Mouse (Mus musculus) ES-Bruce4 (cell line): ENCODE results near the gene OR5BS1P. TPM values are rescaled to one million over a fixed set of nuclear protein-coding genes. Genes with fewer than 3 reads are reported as not detected.
"Not testable (repeated sequence)": the region's sequence is repeated elsewhere in the genome, so short reads cannot be mapped to it uniquely, and the experiment has no call there.

Experiments used
- H3K27ac ChIP-seq: 2 replicates; pipeline ENCODE4 v1.5.1; 2012; ENCODE audit warnings: low read length, inconsistent platforms; ENCODE audit not compliant: insufficient read depth
- H3K27me3 ChIP-seq: 2 replicates; pipeline ENCODE4 v1.6.1; 2012; ENCODE audit warnings: mild to moderate bottlenecking, low read length, inconsistent platforms; ENCODE audit not compliant: control insufficient read depth, poor library complexity, insufficient read depth, severe bottlenecking
- H3K36me3 ChIP-seq: 2 replicates; pipeline ENCODE4 v1.6.1; 2012; ENCODE audit warnings: inconsistent platforms, mild to moderate bottlenecking, low read length, moderate library complexity; ENCODE audit not compliant: control insufficient read depth, poor library complexity, insufficient read depth, severe bottlenecking
- H3K4me1 ChIP-seq: one replicate; pipeline ENCODE4 v1.8.1; 2011; ENCODE audit warnings: low read length; ENCODE audit not compliant: control insufficient read depth, insufficient read depth
- H3K4me3 ChIP-seq: 2 replicates; pipeline ENCODE4 v1.5.1; 2011; ENCODE audit warnings: low read depth, mild to moderate bottlenecking, low read length
- H3K9ac ChIP-seq: 2 replicates; pipeline ENCODE4 v1.6.1; 2012; ENCODE audit warnings: low read depth, mild to moderate bottlenecking, inconsistent platforms; ENCODE audit not compliant: poor library complexity, severe bottlenecking
- H3K9me3 ChIP-seq: replicated peaks from 2 replicates; pipeline ENCODE4 v1.6.1; 2012; ENCODE audit warnings: mild to moderate bottlenecking, low read length, inconsistent platforms; ENCODE audit not compliant: control insufficient read depth, poor library complexity, insufficient read depth, severe bottlenecking
- CTCF ChIP-seq: IDR thresholded peaks from one replicate; pipeline ENCODE4 v1.8.1; 2011; ENCODE audit warnings: low read depth, low read length
- EP300 ChIP-seq: IDR thresholded peaks from 2 replicates; pipeline ENCODE4 v1.6.1; 2011; ENCODE audit warnings: low read depth, low read length; ENCODE audit not compliant: insufficient read depth
- POLR2A ChIP-seq: IDR thresholded peaks from one replicate; pipeline ENCODE4 v1.8.1; 2011; ENCODE audit warnings: low read length; ENCODE audit not compliant: insufficient read depth
- polyA plus RNA-seq: library from polyadenylated mRNA; stranded (reverse); fragments of >200 nt; gene quantifications from 2 replicates; pipeline ENCODE4 v1.2.4, GENCODE M21; 2011; ENCODE audit warnings: low read depth; ENCODE audit not compliant: missing spikeins, insufficient read depth, insufficient read length

The OR5BS1P gene
- not detected in 2 replicates for polyA plus RNA-seq

GRCm38 (mm10) chr15:98469596-98469995 lies at the start of gene OR5BS1P:
Gene OR5BS1P (plus strand): TSS chr15:98469896.
- H3K4me1 ChIP-seq: no peaks in the 10 kb centered on the region
- no peak within 1 kb of the TSS for H3K9ac ChIP-seq
- no peaks in the 10 kb centered on the region for H3K9me3 ChIP-seq
- no peak within 1 kb of the TSS for H3K4me3 ChIP-seq
- H3K27me3 ChIP-seq: no peaks in the 10 kb centered on the region
- H3K27ac ChIP-seq: no peak within 1 kb of the TSS
- H3K36me3 ChIP-seq: no peaks in the 10 kb centered on the region
- TF ChIP-seq EP300: no peak
- TF ChIP-seq CTCF: no peak
- TF ChIP-seq POLR2A: no peak

GRCm38 (mm10) chr15:98420897-98421296 lies 48.8 kb upstream of the OR5BS1P start:
- Histone ChIP-seq H3K9me3 (no peaks in the 10 kb centered on the region), H3K27ac (no peak overlapping the region), H3K4me3 (no peak overlapping the region), H3K4me1 (no peaks in the 10 kb centered on the region), H3K9ac (no peak overlapping the region), H3K27me3 (no peaks in the 10 kb centered on the region), H3K36me3 (no peaks in the 10 kb centered on the region)
- TF ChIP-seq EP300 (no peak), POLR2A (no peak), CTCF (no peak)

DNA sequence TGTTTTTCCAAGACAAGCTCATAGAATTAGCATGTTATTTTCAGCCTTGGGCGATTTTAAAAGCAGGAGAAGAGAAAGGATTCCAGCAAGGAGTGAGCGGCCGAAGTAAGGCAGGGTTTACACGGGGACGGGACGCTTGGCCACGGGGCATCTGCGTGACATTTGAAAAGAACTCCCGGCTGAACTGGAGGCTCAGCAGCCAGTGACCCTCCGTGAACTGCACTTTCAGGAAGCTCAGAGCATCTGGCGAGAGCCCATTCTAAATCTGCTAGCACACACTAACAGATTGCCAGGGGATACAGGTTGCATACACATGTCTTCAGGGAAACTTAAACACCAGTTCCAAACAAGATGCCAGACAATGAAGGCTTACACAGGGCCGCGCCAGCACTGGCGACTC lies 45.4 kb upstream of the OR5BS1P start:
- Histone ChIP-seq H3K4me1 (no peaks in the 10 kb centered on the region), H3K4me3 (no peak overlapping the region), H3K9me3 (no peaks in the 10 kb centered on the region), H3K27me3 (no peaks in the 10 kb centered on the region), H3K36me3 (no peaks in the 10 kb centered on the region), H3K9ac (no peak overlapping the region), H3K27ac (no peak overlapping the region)
- no peak for TF ChIP-seq CTCF
- no peak for TF ChIP-seq POLR2A
- no peak for TF ChIP-seq EP300

DNA sequence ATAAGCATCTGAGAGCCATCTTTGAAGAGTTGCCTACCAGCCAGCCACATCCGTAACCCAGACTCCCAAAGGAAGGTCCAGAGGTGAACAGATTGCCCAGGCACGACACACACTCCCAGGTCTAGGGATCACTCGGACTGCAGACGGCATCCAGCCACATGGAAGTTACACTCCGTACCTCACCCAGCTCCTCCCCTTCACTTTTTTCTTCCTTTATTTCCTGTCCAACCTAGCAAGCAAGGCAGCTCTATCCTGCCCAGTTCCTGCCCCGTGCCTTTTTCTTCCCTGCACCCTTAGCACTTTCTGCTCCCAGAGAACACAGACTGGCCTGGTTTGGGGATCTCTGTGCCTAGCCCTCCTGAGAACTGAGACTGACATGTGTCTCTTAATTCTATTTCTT lies 44.9 kb upstream of the OR5BS1P start:
- TF ChIP-seq CTCF: no peak
- TF ChIP-seq POLR2A: no peak
- no peak for TF ChIP-seq EP300
- no peaks in the 10 kb centered on the region for H3K9me3 ChIP-seq
- H3K4me3 ChIP-seq: no peak overlapping the region
- H3K4me1 ChIP-seq: no peaks in the 10 kb centered on the region
- no peak overlapping the region for H3K27ac ChIP-seq
- H3K9ac ChIP-seq: no peak overlapping the region
- no peaks in the 10 kb centered on the region for H3K36me3 ChIP-seq
- no peaks in the 10 kb centered on the region for H3K27me3 ChIP-seq

- TF ChIP-seq POLR2A (no peak), CTCF (no peak), EP300 (no peak)
- no peak overlapping the region for H3K27ac ChIP-seq
- no peaks in the 10 kb centered on the region for H3K36me3 ChIP-seq
These were observed 44.5 kb upstream of the OR5BS1P start for GRCm38 (mm10) chr15:98425188-98425587.

GRCm38 (mm10) chr15:98430925-98431324 lies 38.8 kb upstream of the OR5BS1P start, which contains the start of gene Olfr282:
Gene Olfr282 (plus strand): TSS chr15:98431225.
- H3K4me1 ChIP-seq, H3K9ac ChIP-seq, H3K9me3 ChIP-seq, H3K27ac ChIP-seq, H3K27me3 ChIP-seq, H3K36me3 ChIP-seq, H3K4me3 ChIP-seq: not testable (repeated sequence)

More at GRCm38 (mm10) chr15:98425188-98425587, 44.5 kb upstream of the OR5BS1P start:
- no peaks in the 10 kb centered on the region for H3K9me3 ChIP-seq
- no peak overlapping the region for H3K4me3 ChIP-seq
- H3K9ac ChIP-seq: no peak overlapping the region
- no peaks in the 10 kb centered on the region for H3K27me3 ChIP-seq
- no peaks in the 10 kb centered on the region for H3K4me1 ChIP-seq

DNA sequence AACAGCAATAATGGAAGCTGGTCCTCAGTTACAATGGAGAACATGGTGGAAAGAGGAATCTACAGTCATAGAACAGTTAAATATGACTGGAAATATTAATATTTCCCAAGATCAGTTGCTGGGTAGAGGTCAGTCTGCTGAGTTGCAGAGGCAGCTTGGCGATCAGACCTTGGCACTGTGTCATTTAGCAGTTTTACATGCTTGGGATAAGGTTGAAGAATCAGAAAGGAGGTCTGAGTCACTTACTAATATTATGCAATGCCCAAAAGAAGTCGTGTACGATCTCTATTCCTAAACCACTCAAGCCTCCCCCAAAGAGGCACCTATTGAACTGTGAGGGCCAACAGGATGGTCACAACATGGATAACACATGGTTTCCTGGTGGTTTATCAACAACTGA lies 25.1 kb upstream of the OR5BS1P start:
- Histone ChIP-seq H3K36me3 (no peaks in the 10 kb centered on the region), H3K9ac (no peak overlapping the region), H3K27ac (no peak overlapping the region), H3K27me3 (peaks cover 1% of the 10 kb centered on the region; the same call in 1 of the 2 replicates), H3K4me3 (no peak overlapping the region), H3K4me1 (no peaks in the 10 kb centered on the region), H3K9me3 (no peaks in the 10 kb centered on the region)
- TF ChIP-seq EP300: no peak
